Mouse (Mus musculus) lung, embryonic 14.5 days (tissue): Measurements from ENCODE around the gene Mvk. TPM values are rescaled to one million over a fixed set of nuclear protein-coding genes. Genes with fewer than 3 reads are reported as not detected.

Experiments
- ATAC-seq: fragments of 200-750 bp; cut with Nextera tagmentation; 2 replicates; pipeline ENCODE4 v1.8.0; 2017; ENCODE audit warnings: mild to moderate bottlenecking, moderate TSS enrichment, moderate library complexity; ENCODE audit not compliant: insufficient read depth
- DNase-seq: peaks from one replicate; pipeline ENCODE4 v3.0.0-alpha.2; 2015
- H3K27ac ChIP-seq: fragments of 300-500 bp; sonication (generic); 2 replicates; pipeline ENCODE4 v1.5.1; 2014; ENCODE audit warnings: low read depth, mild to moderate bottlenecking, moderate library complexity
- H3K27me3 ChIP-seq: fragments of 300-500 bp; sonication (generic); 2 replicates; pipeline ENCODE4 v1.6.1; 2014; ENCODE audit warnings: low read length, control low read depth; ENCODE audit not compliant: insufficient read depth
- H3K36me3 ChIP-seq: fragments of 300-500 bp; sonication (generic); 2 replicates; pipeline ENCODE4 v1.6.1; 2014; ENCODE audit warnings: control low read depth; ENCODE audit not compliant: insufficient read depth
- H3K4me1 ChIP-seq: fragments of 300-500 bp; sonication (generic); 2 replicates; pipeline ENCODE4 v1.6.1; 2014; ENCODE audit warnings: antibody characterized with exemption, control low read depth; ENCODE audit not compliant: insufficient read depth
- H3K4me2 ChIP-seq: fragments of 300-500 bp; sonication (generic); 2 replicates; pipeline ENCODE4 v1.6.1; 2014; ENCODE audit warnings: mild to moderate bottlenecking
- H3K4me3 ChIP-seq: fragments of 300-500 bp; sonication (generic); 2 replicates; pipeline ENCODE4 v1.5.1; 2014; ENCODE audit warnings: low read depth, low read length
- H3K9ac ChIP-seq: fragments of 300-500 bp; sonication (generic); 2 replicates; pipeline ENCODE4 v1.6.1; 2014
- H3K9me3 ChIP-seq: fragments of 300-500 bp; sonication (generic); 2 replicates; pipeline ENCODE4 v1.6.1; 2016; ENCODE audit warnings: low read depth, low read length, control low read depth
- CTCF ChIP-seq: IDR thresholded peaks from 2 replicates; pipeline ENCODE4 v1.5.1; 2016; ENCODE audit warnings: antibody characterized with exemption, low read depth
- WGBS: fragments of 180-500 bp; shearing (Covaris S2); extraction: QIAGEN DNeasy Blood & Tissue Kit; methylation state at CpG from one replicate; pipeline ENCODE4 v1.1.7; 2014; 5-methylcytosine and 5-hydroxymethylcytosine counted together
- polyA plus RNA-seq: library from polyadenylated mRNA; unstranded; fragments of >200 nt; fragmentation: Nextera tagmentation; extraction: Ambion mirVana; gene quantifications from 2 replicates; pipeline ENCODE4 v1.2.1, GENCODE M21; 2014

The Mvk gene
- polyA plus RNA-seq, 1 experiment from 2014 or later = 49.2 TPM

GRCm38 (mm10) chr5:114468007-114468406 lies 23.9 kb downstream of the Mvk start:
- H3K27me3 ChIP-seq = no peaks in the 10 kb centered on the region
- H3K36me3 ChIP-seq = no peaks in the 10 kb centered on the region
- H3K9ac ChIP-seq = peak overlapping the region; percentile 29; the same call in 1 of the 2 replicates
- WGBS = 58% methylated on average over 4 of the region's 4 CpGs
- DNase-seq (no peak), ATAC-seq (no peak)
- H3K27ac ChIP-seq = peak overlapping the region; percentile 86
- peaks cover 12% of the 10 kb centered on the region for H3K4me1 ChIP-seq
- no peak overlapping the region for H3K4me3 ChIP-seq
- no peak for TF ChIP-seq CTCF
- no peaks in the 10 kb centered on the region for H3K9me3 ChIP-seq
- H3K4me2 ChIP-seq = peak overlapping the region; percentile 54

DNA sequence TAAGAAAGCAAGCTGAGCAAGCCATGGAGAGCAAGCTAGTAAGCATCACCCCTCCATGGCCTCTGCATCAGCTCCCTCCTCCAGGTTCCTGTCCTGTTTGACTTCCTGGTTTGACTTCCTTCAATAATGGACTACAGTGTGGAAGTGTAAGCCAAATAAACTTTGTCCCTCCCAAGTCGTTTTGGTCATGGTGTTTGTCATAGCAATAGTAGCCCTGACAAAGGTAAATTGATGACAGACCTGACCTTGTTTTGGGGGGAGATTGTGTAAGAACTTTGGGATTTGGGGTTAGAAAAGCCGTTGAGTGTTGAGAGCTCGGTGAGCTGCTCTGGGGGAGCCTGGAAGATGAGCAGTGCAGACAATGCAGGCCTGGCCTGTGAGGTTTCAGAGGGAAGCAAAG lies 26.3 kb downstream of the Mvk start:
- no peaks in the 10 kb centered on the region for H3K36me3 ChIP-seq
- TF ChIP-seq CTCF = no peak
- H3K9me3 ChIP-seq = no peaks in the 10 kb centered on the region
- DNase-seq (no peak), ATAC-seq (no peak)
- H3K4me3 ChIP-seq = no peak overlapping the region
- no peak overlapping the region for H3K9ac ChIP-seq
- no peak overlapping the region for H3K27ac ChIP-seq
- H3K4me2 ChIP-seq = no peak overlapping the region
- H3K4me1 ChIP-seq = peaks cover 14% of the 10 kb centered on the region
- no peaks in the 10 kb centered on the region for H3K27me3 ChIP-seq
- 52% methylated on average over 3 of the region's 3 CpGs for WGBS

- Histone ChIP-seq H3K4me2 (peak overlapping the region; percentile 28; the same call in 1 of the 2 replicates), H3K36me3 (no peaks in the 10 kb centered on the region), H3K9ac (no peak overlapping the region), H3K9me3 (no peaks in the 10 kb centered on the region), H3K27ac (no peak overlapping the region), H3K4me3 (no peak overlapping the region), H3K27me3 (no peaks in the 10 kb centered on the region), H3K4me1 (0 out of 2 replicates have a peak, but pooled peaks cover 3% of the 10 kb centered on the region)
- no peak for TF ChIP-seq CTCF
- 28% methylated on average over 35 of the region's 35 CpGs for WGBS
- DNase-seq (peak; percentile 45), ATAC-seq (no peak)
These were observed 30.8 kb downstream of the Mvk start for GRCm38 (mm10) chr5:114474741-114475491.

DNA sequence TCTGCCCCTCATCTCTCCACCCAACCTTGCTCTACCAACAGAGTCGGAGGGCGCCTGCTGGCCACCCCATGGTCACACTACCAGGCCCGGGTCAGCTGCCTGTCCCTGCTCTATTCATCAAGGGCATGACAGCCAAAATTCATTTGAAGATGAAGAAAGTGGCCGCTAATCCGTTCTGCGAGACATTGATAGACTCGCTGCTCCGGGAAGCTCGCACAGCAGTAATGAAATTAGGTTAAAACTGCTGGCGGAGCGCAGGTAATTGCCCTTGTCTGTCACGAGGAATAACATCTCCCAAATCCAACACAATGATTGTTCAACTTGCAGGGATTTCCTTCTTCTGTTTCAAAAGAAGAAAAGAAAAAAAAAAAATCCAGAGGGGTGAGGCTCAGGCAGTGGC lies 34.2 kb downstream of the Mvk start:
- DNase-seq = no peak
- no peak overlapping the region for H3K4me2 ChIP-seq
- no peak overlapping the region for H3K27ac ChIP-seq
- no peaks in the 10 kb centered on the region for H3K36me3 ChIP-seq
- 0 out of 2 replicates have a peak, but pooled peaks cover 3% of the 10 kb centered on the region for H3K4me1 ChIP-seq
- H3K9ac ChIP-seq = no peak overlapping the region
- TF ChIP-seq CTCF = no peak
- H3K9me3 ChIP-seq = no peaks in the 10 kb centered on the region
- no peak overlapping the region for H3K4me3 ChIP-seq
- 80% methylated on average over 12 of the region's 12 CpGs for WGBS
- ATAC-seq = no peak
- H3K27me3 ChIP-seq = no peaks in the 10 kb centered on the region

DNA sequence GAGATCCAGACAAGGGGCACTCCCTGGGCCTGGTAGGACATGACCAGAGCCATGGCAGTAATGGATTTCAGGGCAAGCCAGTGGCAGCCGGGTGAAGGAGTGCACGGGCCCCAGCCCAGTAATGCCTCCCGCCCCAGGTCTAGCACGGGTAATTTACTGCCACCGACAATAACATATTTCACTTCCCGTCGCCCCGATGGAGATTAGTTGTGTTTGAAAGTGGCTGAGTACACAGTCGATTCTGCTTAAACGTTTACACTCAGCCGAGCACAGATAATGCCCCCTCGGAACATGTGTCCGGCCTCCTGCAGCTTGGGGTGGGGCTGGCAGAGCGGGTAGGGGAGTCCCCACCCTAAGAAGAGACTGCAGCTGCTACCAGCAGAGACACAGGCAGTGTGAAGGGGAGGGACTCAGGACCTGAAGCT lies 38.5 kb downstream of the Mvk start:
- DNase-seq (no peak), ATAC-seq (no peak)
- Histone ChIP-seq H3K9me3 (no peaks in the 10 kb centered on the region), H3K4me3 (no peak overlapping the region), H3K27me3 (no peaks in the 10 kb centered on the region), H3K4me2 (no peak overlapping the region), H3K27ac (no peak overlapping the region), H3K9ac (no peak overlapping the region; the same call in 1 of the 2 replicates), H3K36me3 (no peaks in the 10 kb centered on the region), H3K4me1 (no peaks in the 10 kb centered on the region)
- TF ChIP-seq CTCF = no peak
- 7% methylated on average over 14 of the region's 14 CpGs for WGBS

DNA sequence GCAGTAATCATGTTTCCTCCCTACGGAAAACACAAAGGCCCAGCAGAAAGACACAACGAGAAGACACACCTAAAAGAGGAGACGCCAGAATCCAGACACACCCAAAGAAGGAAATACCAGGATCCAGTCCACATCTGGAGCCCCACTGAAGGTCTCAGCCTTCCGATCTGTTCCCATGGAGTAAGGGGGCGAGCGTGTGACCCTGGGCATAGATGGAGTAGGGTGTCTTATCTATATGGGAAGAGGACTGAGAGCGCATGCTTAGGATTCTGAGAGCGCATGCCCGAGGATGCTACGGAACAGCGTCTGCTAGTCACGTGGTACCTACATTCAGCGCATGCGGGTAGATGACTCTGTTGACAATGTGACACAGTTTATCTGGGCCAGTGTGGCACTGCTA lies 41.6 kb downstream of the Mvk start:
- WGBS = 82% methylated on average over 14 of the region's 14 CpGs
- TF ChIP-seq CTCF = no peak
- Histone ChIP-seq H3K4me2 (no peak overlapping the region), H3K4me3 (no peak overlapping the region), H3K27ac (no peak overlapping the region), H3K36me3 (no peaks in the 10 kb centered on the region), H3K4me1 (no peaks in the 10 kb centered on the region), H3K9ac (no peak overlapping the region), H3K9me3 (no peaks in the 10 kb centered on the region), H3K27me3 (no peaks in the 10 kb centered on the region)
- ATAC-seq = no peak
- DNase-seq = no peak

DNA sequence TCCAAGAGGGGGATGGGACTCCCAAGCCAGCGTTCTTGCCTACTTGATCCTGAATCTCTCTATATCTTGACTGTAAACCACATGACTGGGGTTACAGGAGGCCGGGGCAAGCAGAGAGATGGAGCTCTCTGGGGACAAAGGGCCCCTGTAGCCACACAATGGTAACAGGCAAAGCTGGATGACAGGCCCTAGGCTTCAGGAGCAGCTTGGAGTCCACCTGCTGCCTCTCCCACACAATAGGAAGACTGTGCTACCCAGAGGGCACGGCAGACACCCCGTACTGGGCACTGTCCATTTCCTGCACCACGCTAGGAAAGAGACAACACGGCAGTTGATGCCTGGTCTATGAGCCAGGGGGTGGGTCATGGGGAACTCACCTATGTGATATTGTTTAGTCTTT lies 45.5 kb downstream of the Mvk start:
- no peak overlapping the region for H3K4me2 ChIP-seq
- H3K9ac ChIP-seq = no peak overlapping the region
- H3K4me3 ChIP-seq = no peak overlapping the region
- whole genome bisulfite sequencing = 85% methylated on average over 6 of the region's 6 CpGs
- no peak overlapping the region for H3K27ac ChIP-seq
- no peaks in the 10 kb centered on the region for H3K27me3 ChIP-seq
- TF ChIP-seq CTCF = no peak
- H3K9me3 ChIP-seq = no peaks in the 10 kb centered on the region
- DNase-seq (no peak), ATAC-seq (no peak)
- no peaks in the 10 kb centered on the region for H3K36me3 ChIP-seq
- no peaks in the 10 kb centered on the region for H3K4me1 ChIP-seq
